Mouse (Mus musculus): ENCODE results near the gene Cyp4f40. TPM values are rescaled to one million over a fixed set of nuclear protein-coding genes. Genes with fewer than 3 reads are reported as not detected.

Cyp4f40 gene
- polyA plus RNA-seq (2012; ENCODE audit: low replicate concordance): not detected in 2 replicates

GRCm38 (mm10) chr17:32658712-32659111 is at the start of gene Cyp4f40:
Cyp4f40 (plus strand) TSS chr17:32658900.

DNA sequence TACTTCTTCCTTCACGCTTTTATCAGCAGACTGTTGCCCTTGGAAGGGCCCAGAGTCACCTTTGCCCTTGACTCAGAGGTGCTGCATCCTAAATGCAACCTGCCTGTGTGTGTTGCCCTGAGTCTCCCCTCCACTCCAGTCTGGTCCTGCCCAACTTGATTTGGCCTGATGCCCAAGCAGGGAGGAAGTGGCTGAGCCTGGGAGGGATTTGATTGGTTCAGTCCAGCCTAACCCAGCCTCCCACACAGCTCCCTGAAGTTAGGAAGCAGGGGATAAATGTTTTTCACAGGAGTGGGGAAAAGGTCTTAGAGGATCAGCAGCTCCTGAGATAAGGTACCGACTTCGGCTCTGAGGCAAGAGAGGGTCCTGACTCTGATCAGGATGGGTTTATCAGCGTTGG is 37.7 kb upstream of the Cyp4f40 start, which contains the start of gene Cyp4f37:
Cyp4f37 (plus strand) TSS at position 292 of the 400 bp plus-strand sequence.

DNA sequence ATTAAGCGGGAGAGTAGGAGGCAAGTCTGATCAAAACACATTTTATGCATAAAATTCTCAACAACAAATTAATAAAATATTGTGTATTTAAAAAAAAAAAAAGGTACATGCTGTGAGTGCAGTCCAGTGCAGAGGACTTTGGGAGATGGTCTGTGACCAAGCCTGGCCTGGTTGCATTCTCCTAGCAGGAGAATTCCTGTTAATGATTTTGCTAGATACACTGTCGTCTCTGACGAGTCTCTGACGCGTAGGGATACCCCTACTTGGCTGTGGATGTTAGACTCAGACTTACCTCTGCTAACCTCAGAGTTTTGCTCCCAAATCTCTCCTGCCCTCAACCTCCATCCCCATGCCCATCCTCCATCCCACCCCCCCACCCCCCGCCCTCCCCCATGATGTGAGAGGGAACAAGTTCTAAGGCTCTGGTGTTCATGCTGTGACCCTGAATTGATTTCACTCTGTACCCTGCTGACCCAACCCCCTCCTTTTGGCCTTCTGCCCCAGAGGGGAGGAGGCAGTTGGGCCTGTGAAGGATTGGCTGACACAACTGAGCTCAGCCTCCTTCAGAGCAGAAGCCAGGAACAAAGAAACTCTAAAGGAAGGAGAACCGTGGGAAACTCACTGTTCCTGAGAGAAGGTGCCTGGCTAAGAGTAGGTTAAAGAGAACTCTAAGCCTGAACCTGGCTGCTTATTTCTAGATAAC is 26.5 kb downstream of the Cyp4f40 start, which contains the start of gene Cyp4f15:
Cyp4f15 (plus strand) TSS at position 580 of the 703 bp plus-strand sequence.

Other genes starting within 250 kb of the Cyp4f40 start
- gene Pglyrp2, start 234.7 kb upstream of the Cyp4f40 start, polyA plus RNA-seq (2012; ENCODE audit: low replicate concordance): 4.6 and 7.9 TPM in 2 replicates
- gene Cyp4f39, start 206.2 kb upstream of the Cyp4f40 start, polyA plus RNA-seq (2012; ENCODE audit: low replicate concordance): 0.38 TPM in 1 of 2 replicates, not detected in the other
- gene Cyp4f17, start 152.8 kb upstream of the Cyp4f40 start, polyA plus RNA-seq (2012; ENCODE audit: low replicate concordance): 0.41 and 0.71 TPM in 2 replicates
- gene Cyp4f16, start 122.3 kb upstream of the Cyp4f40 start, polyA plus RNA-seq (2012; ENCODE audit: low replicate concordance): 1.7 and 3.5 TPM in 2 replicates
- gene Cyp4f37, start 37.6 kb upstream of the Cyp4f40 start, polyA plus RNA-seq (2012; ENCODE audit: low replicate concordance): 0.15 and 0.42 TPM in 2 replicates
- not detected in 2 replicates for gene Cyp4f15, start 26.7 kb downstream of the Cyp4f40 start, polyA plus RNA-seq (2012; ENCODE audit: low replicate concordance)
- 0.29 and 1.4 TPM in 2 replicates for gene Zfp871, start 129.4 kb downstream of the Cyp4f40 start, polyA plus RNA-seq (2012; ENCODE audit: low replicate concordance)
- gene Zfp811, start 151.0 kb downstream of the Cyp4f40 start, polyA plus RNA-seq (2012; ENCODE audit: low replicate concordance): not detected in 2 replicates
- 0.02 and 1.1 TPM in 2 replicates for gene Zfp799, start 171.4 kb downstream of the Cyp4f40 start, polyA plus RNA-seq (2012; ENCODE audit: low replicate concordance)
- 0.22 TPM in 1 of 2 replicates, not detected in the other for gene Zfp870, start 232.7 kb downstream of the Cyp4f40 start, polyA plus RNA-seq (2012; ENCODE audit: low replicate concordance)

Measured in leukemia stem cell, adult 10-12 weeks (primary cell).